In genomic region chr8:40150911-40151797, GRCm38 (mm10) we compare ENCODE assay signal across 8 mouse cellular contexts.
DNase-seq lines count a peak whose midpoint lies in the region; ATAC-seq and TF ChIP-seq lines count a peak whose summit lies in the region.

No protein-coding gene starts in this region.

- peak overlapping the region; percentile 48 for H3K4me2 ChIP-seq in forebrain, embryonic 12.5 days
- H3K4me2 ChIP-seq in heart, postnatal 0 days (ENCODE audit: low read depth, low read length) = peak overlapping the region; percentile 59
- peak overlapping the region; percentile 38 for H3K4me2 ChIP-seq in liver, embryonic 13.5 days
- peak overlapping the region; percentile 55 for H3K4me2 ChIP-seq in neural tube, embryonic 13.5 days

- TF ChIP-seq EP300 in heart, postnatal 0 days (IDR thresholded peaks at IDR 0.05; ENCODE audit: low read depth) = no peak

- no peaks in the 10 kb centered on the region for H3K27me3 ChIP-seq in forebrain, embryonic 12.5 days
- H3K27me3 ChIP-seq in heart, postnatal 0 days (ENCODE audit: control insufficient read depth, insufficient read depth, low read length) = no peaks in the 10 kb centered on the region
- H3K27me3 ChIP-seq in liver, embryonic 13.5 days = no peaks in the 10 kb centered on the region
- H3K27me3 ChIP-seq in neural tube, embryonic 13.5 days = no peaks in the 10 kb centered on the region

- H3K4me3 ChIP-seq in forebrain, embryonic 12.5 days (replicated peaks) = peak overlapping the region; percentile 26
- H3K4me3 ChIP-seq in heart, postnatal 0 days (ENCODE audit: low read depth, low read length) = peak overlapping the region; percentile 28
- H3K4me3 ChIP-seq in liver, embryonic 13.5 days (replicated peaks) = no peak overlapping the region
- H3K4me3 ChIP-seq in neural tube, embryonic 13.5 days = peak overlapping the region; percentile 25

- peak; percentile 68 for TF ChIP-seq CTCF in heart, postnatal 0 days (IDR thresholded peaks at IDR 0.05; ENCODE audit: low read depth)

- no peak overlapping the region for H3K27ac ChIP-seq in forebrain, embryonic 12.5 days
- H3K27ac ChIP-seq in heart, postnatal 0 days (ENCODE audit: low read depth) = no peak overlapping the region
- no peak overlapping the region for H3K27ac ChIP-seq in liver, embryonic 13.5 days
- no peak overlapping the region for H3K27ac ChIP-seq in neural tube, embryonic 13.5 days (replicated peaks)

- WGBS in forebrain, embryonic 12.5 days = 5% methylated on average over 21 of the region's 21 CpGs
- WGBS in heart, postnatal 0 days = 18% methylated on average over 21 of the region's 21 CpGs
- WGBS in liver, embryonic 13.5 days (ENCODE audit: insufficient replicate concordance) = 21% methylated on average over 21 of the region's 21 CpGs
- WGBS in neural tube, embryonic 13.5 days = 8% methylated on average over 21 of the region's 21 CpGs

- peak; percentile 58 for DNase-seq in ES-CJ7 (ENCODE audit: low read depth, low spot score)
- peak; percentile 34 for DNase-seq in c-Kit-positive CD71-positive TER-119-negative erythroid progenitor cells, embryonic 14.5 days (ENCODE audit: low read depth)
- DNase-seq in heart, postnatal 0 days (ENCODE audit: low spot score) = peak; percentile 43
- peak; percentile 49 to 83 for DNase-seq in kidney, postnatal 36 days
- DNase-seq in liver, embryonic 13.5 days = peak; percentile 2
- DNase-seq in thymus, postnatal 36 days = peak; percentile 6 to 22

- H3K4me1 ChIP-seq in forebrain, embryonic 12.5 days = peaks cover 8% of the 10 kb centered on the region
- H3K4me1 ChIP-seq in heart, postnatal 0 days (ENCODE audit: control insufficient read depth, insufficient read depth) = no peaks in the 10 kb centered on the region
- no peaks in the 10 kb centered on the region for H3K4me1 ChIP-seq in liver, embryonic 13.5 days (replicated peaks)
- H3K4me1 ChIP-seq in neural tube, embryonic 13.5 days (replicated peaks) = peaks cover 7% of the 10 kb centered on the region

- no peaks in the 10 kb centered on the region for H3K36me3 ChIP-seq in forebrain, embryonic 12.5 days (replicated peaks)
- no peaks in the 10 kb centered on the region for H3K36me3 ChIP-seq in heart, postnatal 0 days (replicated peaks; ENCODE audit: control insufficient read depth, insufficient read depth, low read length)
- no peaks in the 10 kb centered on the region for H3K36me3 ChIP-seq in liver, embryonic 13.5 days
- no peaks in the 10 kb centered on the region for H3K36me3 ChIP-seq in neural tube, embryonic 13.5 days

- H3K9ac ChIP-seq in forebrain, embryonic 12.5 days = peak overlapping the region; percentile 29; the same call in 1 of the 2 replicates
- H3K9ac ChIP-seq in heart, postnatal 0 days (replicated peaks; ENCODE audit: low read depth, low read length) = no peak overlapping the region; the same call in 1 of the 2 replicates
- no peak overlapping the region for H3K9ac ChIP-seq in liver, embryonic 13.5 days
- H3K9ac ChIP-seq in neural tube, embryonic 13.5 days = 0 out of 2 replicates have a peak overlapping the region, but pooled peaks have one; percentile 38

- ATAC-seq in forebrain, embryonic 12.5 days (ENCODE audit: low FRiP score) = peak; percentile 90
- peak; percentile 58 for ATAC-seq in heart, postnatal 0 days (ENCODE audit: insufficient read depth, low read depth)
- no peak for ATAC-seq in liver, embryonic 13.5 days (ENCODE audit: low read depth)
- ATAC-seq in neural tube, embryonic 13.5 days (ENCODE audit: low read depth) = peak; percentile 84

- H3K9me3 ChIP-seq in forebrain, embryonic 12.5 days = no peaks in the 10 kb centered on the region
- H3K9me3 ChIP-seq in heart, postnatal 0 days (replicated peaks; ENCODE audit: control insufficient read depth, low read length) = no peaks in the 10 kb centered on the region
- no peaks in the 10 kb centered on the region for H3K9me3 ChIP-seq in liver, embryonic 13.5 days (replicated peaks)
- no peaks in the 10 kb centered on the region for H3K9me3 ChIP-seq in neural tube, embryonic 13.5 days

Comparison
In these comparisons a context has a peak if more than half of its experiments do, and no peak if none do; other contexts are left out.
1. DNase-seq: peak in every context shown above with its lines; median percentile 66 in kidney, postnatal 36 days; 58 in ES-CJ7; 43 in heart, postnatal 0 days; 34 in c-Kit-positive CD71-positive TER-119-negative erythroid progenitor cells, embryonic 14.5 days; 14 in thymus, postnatal 36 days; 2 in liver, embryonic 13.5 days.
2. H3K9ac ChIP-seq: peak in forebrain, embryonic 12.5 days (single experiment) and neural tube, embryonic 13.5 days (single experiment); none in heart, postnatal 0 days (single experiment) and liver, embryonic 13.5 days (single experiment).
3. Peak in every context shown above with its lines, with median percentiles within 50 percentile points of each other: H3K4me2 ChIP-seq.